Mouse (Mus musculus) embryonic facial prominence, embryonic 13.5 days (tissue): Measurements from ENCODE around the gene Tmem72. TPM values are rescaled to one million over a fixed set of nuclear protein-coding genes. Genes with fewer than 3 reads are reported as not detected.

ENCODE experiments used
- ATAC-seq: fragments of 200-750 bp; cut with Nextera tagmentation; 2 replicates; pipeline ENCODE4 v1.8.0; 2017; ENCODE audit warnings: low read depth; ENCODE audit not compliant: insufficient number of reproducible peaks, insufficient read depth, low FRiP score, low TSS enrichment
- H3K27ac ChIP-seq: fragments of 300-500 bp; sonication (generic); 2 replicates; pipeline ENCODE4 v1.5.1; 2015; ENCODE audit warnings: moderate library complexity, mild to moderate bottlenecking, inconsistent platforms
- H3K27me3 ChIP-seq: fragments of 300-500 bp; sonication (generic); 2 replicates; pipeline ENCODE4 v1.6.1; 2015; ENCODE audit warnings: mild to moderate bottlenecking, inconsistent platforms
- H3K36me3 ChIP-seq: fragments of 300-500 bp; sonication (generic); 2 replicates; pipeline ENCODE4 v1.6.1; 2015; ENCODE audit warnings: mild to moderate bottlenecking, inconsistent platforms
- H3K4me1 ChIP-seq: fragments of 300-500 bp; sonication (generic); 2 replicates; pipeline ENCODE4 v1.6.1; 2015; ENCODE audit warnings: inconsistent platforms
- H3K4me2 ChIP-seq: fragments of 300-500 bp; sonication (generic); 2 replicates; pipeline ENCODE4 v1.6.1; 2015; ENCODE audit warnings: moderate library complexity, mild to moderate bottlenecking, inconsistent platforms
- H3K4me3 ChIP-seq: fragments of 300-500 bp; sonication (generic); 2 replicates; pipeline ENCODE4 v1.5.1; 2015; ENCODE audit warnings: mild to moderate bottlenecking, inconsistent platforms
- H3K9ac ChIP-seq: fragments of 300-500 bp; sonication (generic); 2 replicates; pipeline ENCODE4 v1.6.1; 2015; ENCODE audit warnings: mild to moderate bottlenecking, inconsistent platforms
- H3K9me3 ChIP-seq: fragments of 300-500 bp; sonication (generic); 2 replicates; pipeline ENCODE4 v1.6.1; 2016; ENCODE audit warnings: inconsistent platforms
- WGBS: fragments of 180-500 bp; shearing (Covaris S2); methylation state at CpG from one replicate; pipeline ENCODE4 v1.1.7; 2015; ENCODE audit warnings: mixed read lengths; 5-methylcytosine and 5-hydroxymethylcytosine counted together
- microRNA-seq: library from miRNA; unstranded; fragments of <30 nt; microRNA quantifications from one replicate; pipeline ENCODE4, GENCODE M21; 2016
- polyA plus RNA-seq: library from polyadenylated mRNA; unstranded; fragments of >200 nt; fragmentation: Nextera tagmentation; extraction: Ambion mirVana; gene quantifications from 2 replicates; pipeline ENCODE4 v1.2.1, GENCODE M21; 2015

The Tmem72 gene
- polyA plus RNA-seq, 1 experiment from 2014 or later: 0.04 TPM

GRCm38 (mm10) chr6:116629766-116630165 lies 86.9 kb downstream of the Tmem72 start:
- no peak for ATAC-seq
- Histone ChIP-seq H3K4me2 (no peak overlapping the region), H3K36me3 (peaks cover 20% of the 10 kb centered on the region), H3K4me3 (no peak overlapping the region), H3K9me3 (no peaks in the 10 kb centered on the region), H3K27me3 (no peaks in the 10 kb centered on the region), H3K27ac (no peak overlapping the region), H3K4me1 (peaks cover 3% of the 10 kb centered on the region; the same call in 1 of the 2 replicates), H3K9ac (no peak overlapping the region)
- 91% methylated on average over 10 of the region's 10 CpGs for WGBS

Small RNAs within 50 kb of the gene (microRNA-seq; reads per million reads assigned to microRNA genes)
- gene Mir7043: 0.55 reads per million

Other genes with a start within 250 kb of the Tmem72 start
- not detected in 2 replicates for gene Olfr211, start 227.8 kb downstream of the Tmem72 start, polyA plus RNA-seq
- gene Olfr212, start 210.4 kb downstream of the Tmem72 start, polyA plus RNA-seq: not detected in 2 replicates
- not detected in 2 replicates for gene Olfr213, start 178.5 kb downstream of the Tmem72 start, polyA plus RNA-seq
- gene Gm5580, start 165.8 kb downstream of the Tmem72 start, polyA plus RNA-seq: 0.60 and 2.1 TPM in 2 replicates
- not detected in 2 replicates for gene Olfr214, start 162.7 kb downstream of the Tmem72 start, polyA plus RNA-seq
- not detected in 2 replicates for gene Olfr215, start 132.7 kb downstream of the Tmem72 start, polyA plus RNA-seq
- gene Zfp422, start 87.9 kb downstream of the Tmem72 start, polyA plus RNA-seq: 218 and 229 TPM in 2 replicates
- 16.5 and 19.9 TPM in 2 replicates for gene Depp1, start 66.3 kb downstream of the Tmem72 start, polyA plus RNA-seq
- gene Rassf4, start 43.0 kb downstream of the Tmem72 start, polyA plus RNA-seq: 14.4 and 14.5 TPM in 2 replicates